Mouse (Mus musculus) testis, adult 2 months (tissue): Measurements from ENCODE around the gene Tmem143.

Experiments
- CTCF ChIP-seq: fragments of 200-500 bp; IDR thresholded peaks from 2 replicates; pipeline ENCODE4 v1.5.1; 2012; ENCODE audit warnings: low read depth, mild to moderate bottlenecking, inconsistent platforms, low read length, moderate library complexity; ENCODE audit not compliant: control insufficient read depth, insufficient read depth, insufficient replicate concordance
- POLR2A ChIP-seq: fragments of 200-500 bp; IDR thresholded peaks from 2 replicates; pipeline ENCODE4 v1.6.1; 2012; ENCODE audit warnings: low read depth, mild to moderate bottlenecking, inconsistent platforms, low read length, moderate library complexity; ENCODE audit not compliant: control insufficient read depth

DNA sequence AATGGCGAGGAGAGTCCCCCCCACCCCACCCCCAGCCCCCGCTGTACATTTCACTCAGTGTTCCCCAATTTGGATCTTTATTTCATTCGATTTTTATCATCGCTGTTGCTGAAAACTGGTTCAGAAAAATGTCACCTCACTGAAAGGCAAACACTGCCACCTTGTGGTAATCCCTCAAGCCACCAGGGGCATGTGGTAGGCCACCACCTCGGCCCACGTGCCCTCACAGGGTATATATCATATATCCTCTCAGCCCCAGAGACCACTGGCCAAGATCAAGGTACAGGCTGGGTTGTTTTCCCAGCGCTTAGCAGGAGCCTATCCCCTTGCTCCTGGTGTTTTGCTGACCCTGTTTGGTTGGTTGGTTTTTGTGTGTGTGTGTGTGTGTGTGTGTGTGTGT, 38.4 kb downstream of the Tmem143 start:
- no peak for TF ChIP-seq POLR2A
- TF ChIP-seq CTCF: peak; percentile 59; the same call in 1 of the 2 replicates
